Mouse (Mus musculus) heart, adult 18-20 months (tissue): ENCODE measurements around the gene Dhodh. TPM values are rescaled to one million over a fixed set of nuclear protein-coding genes. Genes with fewer than 3 reads are reported as not detected.

Experiments
- DNase-seq, 2 experiments: peaks; one replicate each; pipeline ENCODE4 v3.0.0; 2021 to 2022; ENCODE audit warnings: mixed read lengths in 1 of 2
- total RNA-seq, 2 experiments: library from RNA; stranded (reverse); gene quantifications; 2 replicates each; pipeline ENCODE4 v1.2.3; 2021

Dhodh gene
- total RNA-seq, 2 experiments from 2014 or later: 15.9 to 16.0 TPM

- no peak for DNase-seq
These were observed 21.4 kb downstream of the Dhodh start for GRCm38 (mm10) chr8:109586972-109587504.

GRCm38 (mm10) chr8:109585652-109586051 is 22.8 kb downstream of the Dhodh start:
- no peak for DNase-seq

- DNase-seq: no peak
These were observed 23.6 kb downstream of the Dhodh start for GRCm38 (mm10) chr8:109584830-109585229.

GRCm38 (mm10) chr8:109584293-109584692 is 24.2 kb downstream of the Dhodh start:
- DNase-seq: no peak

GRCm38 (mm10) chr8:109578900-109579301 is 29.6 kb downstream of the Dhodh start, which contains the start of gene Hp:
Gene Hp (minus strand): TSS chr8:109579172.
- no peak for DNase-seq

- no peak for DNase-seq
These were observed 32.2 kb downstream of the Dhodh start for GRCm38 (mm10) chr8:109576311-109576710.

- no peak for DNase-seq
These were observed 37.3 kb downstream of the Dhodh start for GRCm38 (mm10) chr8:109571139-109571538.

- peak; percentile 99 to 100 for DNase-seq
These were observed 42.8 kb downstream of the Dhodh start, which contains the start of the genes Dhx38 and Txnl4b for GRCm38 (mm10) chr8:109565498-109566333. Gene Dhx38 (minus strand): TSS chr8:109565861. Gene Txnl4b (plus strand): TSS chr8:109565892.

- DNase-seq: no peak
These were observed 43.7 kb downstream of the Dhodh start for GRCm38 (mm10) chr8:109564766-109565165.

- DNase-seq: no peak
These were observed 44.6 kb downstream of the Dhodh start for GRCm38 (mm10) chr8:109563881-109564280.

GRCm38 (mm10) chr8:109551663-109552062 is 56.8 kb downstream of the Dhodh start:
- peak in 1 of 2 experiments; percentile 12 for DNase-seq

- no peak for DNase-seq
These were observed 64.4 kb downstream of the Dhodh start for GRCm38 (mm10) chr8:109544049-109544448.

- DNase-seq: no peak
These were observed 65.5 kb downstream of the Dhodh start for GRCm38 (mm10) chr8:109542748-109543519.

GRCm38 (mm10) chr8:109542165-109542564 is 66.3 kb downstream of the Dhodh start:
- no peak for DNase-seq

Other genes starting within 250 kb of the Dhodh start
- not detected for gene Pmfbp1, start 114.6 kb downstream of the Dhodh start, total RNA-seq
- 10 to 100 TPM; 10.7 to 12.3 TPM for gene Dhx38, start 42.8 kb downstream of the Dhodh start, total RNA-seq
- gene Txnl4b, start 42.8 kb downstream of the Dhodh start, total RNA-seq: 1 to 10 TPM; 4.3 to 4.6 TPM
- 10 to 100 TPM; 12.3 to 26.7 TPM for gene Hp, start 29.5 kb downstream of the Dhodh start, total RNA-seq
- gene Pkd1l3, start 5.8 kb upstream of the Dhodh start, total RNA-seq: under 1 TPM in 1 of 2 experiments, not detected in 1; 0.07 TPM
- 10 to 100 TPM; 41.4 to 42.8 TPM for gene Ist1, start 84.6 kb upstream of the Dhodh start, total RNA-seq
- 1 to 10 TPM; 4.5 to 5.8 TPM for gene Zfp821, start 96.9 kb upstream of the Dhodh start, total RNA-seq
- 10 to 100 TPM; 21.2 TPM for gene Atxn1l, start 129.1 kb upstream of the Dhodh start, total RNA-seq
- 10 to 100 TPM; 35.0 to 38.8 TPM for gene Ap1g1, start 169.9 kb upstream of the Dhodh start, total RNA-seq